Mouse (Mus musculus): Measurements from ENCODE around the gene Noc3l.

Noc3l gene

GRCm38 (mm10) chr19:38758685-38759472, 60.2 kb downstream of the Noc3l start:
- peak; percentile 50 for DNase-seq (ENCODE audit: low read depth, low spot score)

- DNase-seq (ENCODE audit: low read depth, low spot score) = no peak
Observed at GRCm38 (mm10) chr19:38758056-38758455, 61.0 kb downstream of the Noc3l start.

GRCm38 (mm10) chr19:38757161-38757560, 61.9 kb downstream of the Noc3l start:
- DNase-seq (ENCODE audit: low read depth, low spot score) = no peak

GRCm38 (mm10) chr19:38750192-38750591, 68.8 kb downstream of the Noc3l start:
- no peak for DNase-seq (ENCODE audit: low read depth, low spot score)

- no peak for DNase-seq (ENCODE audit: low read depth, low spot score)
Observed at GRCm38 (mm10) chr19:38746492-38747014, 72.5 kb downstream of the Noc3l start.

GRCm38 (mm10) chr19:38745810-38746491, 73.1 kb downstream of the Noc3l start:
- DNase-seq (ENCODE audit: low read depth, low spot score) = no peak

GRCm38 (mm10) chr19:38744546-38744945, 74.5 kb downstream of the Noc3l start:
- peak; percentile 26 for DNase-seq (ENCODE audit: low read depth, low spot score)

All from forelimb bud, embryonic 11.5 days (tissue).